Mouse (Mus musculus): ENCODE measurements around the gene Prss12. TPM values are rescaled to one million over a fixed set of nuclear protein-coding genes. Genes with fewer than 3 reads are reported as not detected.

Prss12 gene
- polyA plus RNA-seq (2012; rRNA removed), result 15.2 and 16.2 TPM in 2 replicates

DNA sequence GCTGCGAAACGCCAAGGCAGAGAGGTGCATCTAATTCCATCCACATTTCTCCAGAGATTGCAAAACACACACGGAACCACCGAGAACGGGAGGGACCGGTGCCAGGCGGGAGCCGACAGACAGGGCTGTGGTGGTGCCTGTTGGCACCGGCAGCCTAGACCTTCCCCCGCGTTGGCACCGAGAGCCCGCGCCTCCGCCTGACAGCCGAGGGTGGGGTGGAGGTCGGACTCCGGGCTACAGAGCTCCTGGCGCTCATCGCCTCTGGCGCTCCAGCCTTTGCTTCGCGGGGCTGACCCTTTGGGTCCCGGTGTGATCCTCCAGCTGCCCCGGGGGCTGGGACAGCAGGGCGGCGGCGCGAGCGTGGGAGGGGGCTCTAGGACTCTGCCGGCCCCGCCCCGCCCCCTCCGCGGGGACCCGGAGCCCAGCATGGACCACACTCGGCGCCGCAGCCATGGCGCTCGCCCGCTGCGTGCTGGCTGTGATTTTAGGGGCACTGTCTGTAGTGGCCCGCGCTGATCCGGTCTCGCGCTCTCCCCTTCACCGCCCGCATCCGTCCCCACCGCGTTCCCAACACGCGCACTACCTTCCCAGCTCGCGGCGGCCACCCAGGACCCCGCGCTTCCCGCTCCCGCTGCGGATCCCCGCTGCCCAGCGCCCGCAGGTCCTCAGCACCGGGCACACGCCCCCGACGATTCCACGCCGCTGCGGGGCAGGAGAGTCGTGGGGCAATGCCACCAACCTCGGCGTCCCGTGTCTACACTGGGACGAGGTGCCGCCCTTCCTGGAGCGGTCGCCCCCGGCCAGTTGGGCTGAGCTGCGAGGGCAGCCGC, at the start of gene Prss12:
Gene Prss12, plus strand, starts transcription at position 206 of the 830 bp plus-strand sequence.
- Histone ChIP-seq H3K4me1 (ENCODE audit: control insufficient read depth, insufficient read depth, low read length) (no peaks in the 10 kb centered on the region), H3K27ac (ENCODE audit: insufficient read depth, low read length) (no peak within 1 kb of the TSS)
- no peak for TF ChIP-seq POLR2A (IDR thresholded peaks at IDR 0.05; ENCODE audit: extremely low read depth, insufficient read depth, low read length)
- no peak for TF ChIP-seq CTCF (IDR thresholded peaks at IDR 0.05; ENCODE audit: extremely low read depth, insufficient read depth, low read length)

GRCm38 (mm10) chr3:123397562-123398481, 48.9 kb upstream of the Prss12 start:
- Histone ChIP-seq H3K4me3 (ENCODE audit: insufficient read depth, low read length) (no peak overlapping the region), H3K4me1 (ENCODE audit: control insufficient read depth, insufficient read depth, low read length) (no peaks in the 10 kb centered on the region), H3K27ac (ENCODE audit: insufficient read depth, low read length) (no peak overlapping the region)
- no peak for TF ChIP-seq POLR2A (IDR thresholded peaks at IDR 0.05; ENCODE audit: extremely low read depth, insufficient read depth, low read length)
- TF ChIP-seq CTCF (IDR thresholded peaks at IDR 0.05; ENCODE audit: extremely low read depth, insufficient read depth, low read length), result no peak

More for the DNA sequence above, at the start of gene Prss12:
- peak within 1 kb of the TSS; percentile 47 for H3K4me3 ChIP-seq (ENCODE audit: insufficient read depth, low read length)

DNA sequence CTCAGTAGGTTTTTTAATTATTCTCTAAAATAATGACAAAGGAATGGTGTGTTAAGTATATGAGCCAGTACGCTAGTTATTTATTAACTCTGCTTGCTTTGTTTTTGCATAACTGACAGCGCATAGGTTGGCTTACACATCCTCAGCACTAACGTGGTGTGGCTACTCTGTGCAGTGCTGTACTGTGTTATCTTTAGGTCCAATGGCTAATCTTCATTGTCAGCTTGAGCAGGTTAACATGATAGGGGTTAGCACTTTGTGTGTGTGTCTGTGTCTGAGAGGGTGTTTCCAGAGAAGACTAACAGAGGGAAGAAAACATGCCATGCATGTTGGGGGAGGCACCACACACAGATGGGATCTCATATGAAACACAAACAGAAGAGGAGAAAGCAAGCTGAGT, 41.8 kb upstream of the Prss12 start:
- H3K4me3 ChIP-seq (ENCODE audit: insufficient read depth, low read length), result no peak overlapping the region
- no peaks in the 10 kb centered on the region for H3K4me1 ChIP-seq (ENCODE audit: control insufficient read depth, insufficient read depth, low read length)
- TF ChIP-seq POLR2A (IDR thresholded peaks at IDR 0.05; ENCODE audit: extremely low read depth, insufficient read depth, low read length) (no peak), CTCF (IDR thresholded peaks at IDR 0.05; ENCODE audit: extremely low read depth, insufficient read depth, low read length) (no peak)

DNA sequence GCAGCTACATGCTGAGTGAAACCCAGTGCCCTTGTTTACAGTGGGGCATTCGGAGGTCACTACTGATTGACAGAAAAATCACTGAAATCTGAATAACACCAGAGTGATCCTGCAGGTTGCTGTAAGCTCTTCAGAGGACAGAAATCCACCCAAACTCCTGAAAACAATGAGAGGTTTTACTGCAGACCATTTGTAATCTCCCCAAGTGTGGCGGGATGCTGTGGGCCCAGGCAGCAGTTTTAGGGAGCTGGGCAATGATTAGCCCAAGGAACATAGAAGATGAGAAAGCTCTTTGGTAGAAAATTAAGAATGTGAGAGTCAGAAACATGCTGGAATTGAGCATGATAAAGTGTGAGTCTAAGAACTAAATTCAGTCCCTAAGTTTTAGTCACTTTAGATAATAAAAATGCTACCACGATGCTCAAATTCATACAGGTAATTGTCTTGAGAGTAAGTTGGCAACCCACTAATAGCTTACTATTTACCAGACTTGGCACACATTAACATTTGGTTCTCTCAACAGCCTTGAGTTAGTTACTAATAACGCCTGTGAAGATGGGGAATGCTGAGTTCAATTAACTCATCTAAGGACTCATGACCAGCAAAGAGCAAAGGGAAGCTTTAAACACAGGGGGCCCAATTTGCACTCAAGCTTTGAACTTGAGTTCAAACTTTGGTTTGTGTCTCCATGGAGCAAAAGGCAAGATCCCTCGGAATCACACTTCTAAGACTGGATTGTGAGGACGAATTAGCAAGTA, 34.7 kb upstream of the Prss12 start:
- H3K4me3 ChIP-seq (ENCODE audit: insufficient read depth, low read length), result no peak overlapping the region
- TF ChIP-seq CTCF (IDR thresholded peaks at IDR 0.05; ENCODE audit: extremely low read depth, insufficient read depth, low read length), result no peak
- no peak for TF ChIP-seq POLR2A (IDR thresholded peaks at IDR 0.05; ENCODE audit: extremely low read depth, insufficient read depth, low read length)

More for the DNA sequence above, 41.8 kb upstream of the Prss12 start:
- no peak overlapping the region for H3K27ac ChIP-seq (ENCODE audit: insufficient read depth, low read length)

GRCm38 (mm10) chr3:123413173-123413572, 33.5 kb upstream of the Prss12 start:
- TF ChIP-seq CTCF (IDR thresholded peaks at IDR 0.05; ENCODE audit: extremely low read depth, insufficient read depth, low read length) (no peak), POLR2A (IDR thresholded peaks at IDR 0.05; ENCODE audit: extremely low read depth, insufficient read depth, low read length) (no peak)
- H3K4me1 ChIP-seq (ENCODE audit: control insufficient read depth, insufficient read depth, low read length), result no peaks in the 10 kb centered on the region
- H3K27ac ChIP-seq (ENCODE audit: insufficient read depth, low read length), result no peak overlapping the region
- H3K4me3 ChIP-seq (ENCODE audit: insufficient read depth, low read length), result no peak overlapping the region

More for the DNA sequence above, 34.7 kb upstream of the Prss12 start:
- no peaks in the 10 kb centered on the region for H3K4me1 ChIP-seq (ENCODE audit: control insufficient read depth, insufficient read depth, low read length)
- no peak overlapping the region for H3K27ac ChIP-seq (ENCODE audit: insufficient read depth, low read length)

DNA sequence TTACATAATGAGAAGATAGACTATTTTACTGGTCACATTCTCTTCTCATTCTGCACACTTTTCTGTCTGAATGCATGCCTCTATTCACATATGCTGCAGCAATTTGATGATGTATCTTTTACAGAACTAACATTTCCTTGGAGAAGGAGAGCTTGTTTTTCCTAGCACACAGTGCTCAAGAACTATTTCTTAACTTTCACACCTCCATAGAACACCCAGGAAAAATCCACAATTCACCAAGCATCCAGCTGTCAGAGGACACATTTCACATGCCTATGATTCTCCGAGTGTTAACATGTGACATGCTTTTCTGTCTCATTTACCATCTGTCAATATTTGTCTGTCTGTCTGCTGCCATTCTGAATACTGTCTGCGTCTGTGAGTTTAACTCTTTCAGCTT, 21.1 kb upstream of the Prss12 start:
- H3K4me1 ChIP-seq (ENCODE audit: control insufficient read depth, insufficient read depth, low read length), result no peaks in the 10 kb centered on the region
- H3K27ac ChIP-seq (ENCODE audit: insufficient read depth, low read length), result no peak overlapping the region
- no peak overlapping the region for H3K4me3 ChIP-seq (ENCODE audit: insufficient read depth, low read length)
- TF ChIP-seq CTCF (IDR thresholded peaks at IDR 0.05; ENCODE audit: extremely low read depth, insufficient read depth, low read length) (no peak), POLR2A (IDR thresholded peaks at IDR 0.05; ENCODE audit: extremely low read depth, insufficient read depth, low read length) (no peak)

- TF ChIP-seq POLR2A (IDR thresholded peaks at IDR 0.05; ENCODE audit: extremely low read depth, insufficient read depth, low read length), result no peak
- TF ChIP-seq CTCF (IDR thresholded peaks at IDR 0.05; ENCODE audit: extremely low read depth, insufficient read depth, low read length), result no peak
- Histone ChIP-seq H3K27ac (ENCODE audit: insufficient read depth, low read length) (no peak overlapping the region), H3K4me1 (ENCODE audit: control insufficient read depth, insufficient read depth, low read length) (no peaks in the 10 kb centered on the region), H3K4me3 (ENCODE audit: insufficient read depth, low read length) (no peak overlapping the region)
Measured at GRCm38 (mm10) chr3:123428005-123428404, 18.7 kb upstream of the Prss12 start.

DNA sequence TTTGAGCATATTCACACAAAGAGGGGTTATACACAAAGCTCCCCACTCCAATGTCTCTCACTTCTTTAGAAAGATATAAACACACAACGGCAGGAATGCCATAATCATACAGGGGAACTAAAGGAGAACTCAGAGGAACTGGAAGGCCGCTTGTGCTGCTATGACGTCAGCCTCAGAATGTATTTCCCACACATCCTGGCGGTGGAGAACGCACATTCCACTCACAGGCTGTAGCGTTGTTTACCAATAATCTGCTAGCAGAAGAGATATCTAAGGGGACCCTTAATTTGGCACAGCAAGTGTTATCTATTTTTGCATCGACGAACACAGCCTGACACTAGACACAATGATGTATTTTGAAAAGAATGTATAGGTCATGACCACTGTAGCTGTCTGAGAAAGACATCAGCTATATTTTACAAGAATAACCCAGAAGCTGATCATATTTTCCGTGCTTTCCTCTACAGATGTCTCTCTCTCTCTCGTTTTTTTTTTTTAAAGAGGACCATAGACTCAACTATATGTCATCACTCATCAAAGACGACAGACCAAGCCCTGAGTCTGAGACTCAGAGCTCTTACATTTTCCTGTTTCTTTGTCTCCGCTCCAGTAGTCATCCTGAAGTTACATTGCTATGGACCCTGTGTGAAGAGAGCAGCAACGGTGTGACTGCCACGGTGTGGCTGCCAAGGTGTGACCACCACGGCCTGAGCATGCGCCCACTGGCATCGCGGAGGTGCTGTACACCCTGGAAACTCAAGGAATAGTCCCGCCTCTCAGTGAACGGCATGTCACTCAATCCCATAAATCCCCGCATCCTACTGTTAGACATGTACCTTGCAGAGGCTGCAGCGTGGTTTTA, 16.9 kb upstream of the Prss12 start:
- Histone ChIP-seq H3K27ac (ENCODE audit: insufficient read depth, low read length) (no peak overlapping the region), H3K4me3 (ENCODE audit: insufficient read depth, low read length) (no peak overlapping the region), H3K4me1 (ENCODE audit: control insufficient read depth, insufficient read depth, low read length) (no peaks in the 10 kb centered on the region)
- no peak for TF ChIP-seq CTCF (IDR thresholded peaks at IDR 0.05; ENCODE audit: extremely low read depth, insufficient read depth, low read length)
- TF ChIP-seq POLR2A (IDR thresholded peaks at IDR 0.05; ENCODE audit: extremely low read depth, insufficient read depth, low read length), result no peak

Measured in cortical plate, adult 2 months (tissue).